Mouse (Mus musculus): ENCODE measurements around the gene Il11.

The Il11 gene

GRCm38 (mm10) chr7:4789436-4789935, 6.8 kb upstream of the Il11 start, which contains the start of gene Tmem238:
TSS of gene Tmem238 (minus strand) at chr7:4789656.
- in situ Hi-C loops (cut with MboI, MseI): loop anchor here in 1 of 2 experiments (5.0 kb wide), 1 partner anchor 1162 kb away; the partner anchor contains the start of genes Prpf31 and Tfpt

GRCm38 (mm10) chr7:4788499-4789435, 6.1 kb upstream of the Il11 start:
- in situ Hi-C loops (cut with MboI, MseI): loop anchor here in 1 of 2 experiments (5.0 kb wide), 1 partner anchor 1161 kb away; the partner anchor contains the start of genes Prpf31 and Tfpt

- in situ Hi-C loops (cut with MboI, MseI): no loop called here
These were observed 1.1 kb upstream of the Il11 start for GRCm38 (mm10) chr7:4783667-4784268.

- in situ Hi-C loops (cut with MboI, MseI): no loop called here
These were observed 529 bp downstream of the Il11 start for GRCm38 (mm10) chr7:4782130-4782529.

- in situ Hi-C loops (cut with MboI, MseI): no loop called here
These were observed 2.7 kb downstream of the Il11 start for GRCm38 (mm10) chr7:4779921-4780320.

GRCm38 (mm10) chr7:4777851-4778637, 4.6 kb downstream of the Il11 start:
- in situ Hi-C loops (cut with MboI, MseI): no loop called here

- in situ Hi-C loops (cut with MboI, MseI): no loop called here
These were observed 5.5 kb downstream of the Il11 start for GRCm38 (mm10) chr7:4776861-4777830.

GRCm38 (mm10) chr7:4776131-4776530, 6.5 kb downstream of the Il11 start:
- in situ Hi-C loops (cut with MboI, MseI): no loop called here

- in situ Hi-C loops (cut with MboI, MseI): no loop called here
These were observed 11.5 kb downstream of the Il11 start, which contains the start of gene Fam71e2 for GRCm38 (mm10) chr7:4771202-4771601. TSS of gene Fam71e2 (minus strand) at chr7:4771302.

GRCm38 (mm10) chr7:4764946-4765710, 17.5 kb downstream of the Il11 start:
- in situ Hi-C loops (cut with MboI, MseI): no loop called here

GRCm38 (mm10) chr7:4759670-4760069, 23.0 kb downstream of the Il11 start:
- in situ Hi-C loops (cut with MboI, MseI): no loop called here

GRCm38 (mm10) chr7:4752821-4753570, 29.7 kb downstream of the Il11 start, which contains the start of gene Cox6b2:
TSS of gene Cox6b2 (minus strand) at chr7:4753094.
- in situ Hi-C loops (cut with MboI, MseI): no loop called here

- in situ Hi-C loops (cut with MboI, MseI): no loop called here
These were observed 30.5 kb downstream of the Il11 start for GRCm38 (mm10) chr7:4751971-4752820.

GRCm38 (mm10) chr7:4749169-4749568, 33.5 kb downstream of the Il11 start:
- in situ Hi-C loops (cut with MboI, MseI): loop anchor here in 1 of 2 experiments (10.0 kb wide), 1 partner anchor 304 kb away; the partner anchor contains the start of gene Rdh13

GRCm38 (mm10) chr7:4748321-4748720, 34.3 kb downstream of the Il11 start:
- in situ Hi-C loops (cut with MboI, MseI): loop anchor here in 1 of 2 experiments (10.0 kb wide), 1 partner anchor 304 kb away; the partner anchor contains the start of gene Rdh13

- in situ Hi-C loops (cut with MboI, MseI): loop anchor here in 1 of 2 experiments (10.0 kb wide), 1 partner anchor 303 kb away; the partner anchor contains the start of gene Rdh13
These were observed 35.3 kb downstream of the Il11 start for GRCm38 (mm10) chr7:4747156-4747899.
